In genomic region chr7:130455587-130456246, GRCm38 (mm10) we compare ENCODE assay signal across 16 mouse cellular contexts.
DNase-seq lines count a peak whose midpoint lies in the region; ATAC-seq and TF ChIP-seq lines count a peak whose summit lies in the region.
"Had no signal": no experiment of that assay in that cellular context is flagged by ENCODE, and none has a peak within 500 bp of the region (broad histone marks: within the 10 kb centered on the region; RNA-seq: fewer than 3 reads in every experiment).

No protein-coding gene starts in this region.

- peak overlapping the region; percentile 27 to 58; a peak in 2 of 4 replicates for H3K27ac ChIP-seq in heart, embryonic 14.5 days (replicated peaks in 1 of 2; ENCODE audit: control insufficient read depth in 1 of 2, insufficient read depth in 1 of 2, low read depth in 2 of 2, low read length in 2 of 2)
- H3K27ac ChIP-seq in heart, embryonic 10.5 days: no peak overlapping the region
- peak overlapping the region; percentile 29; the same call in 1 of the 2 replicates for H3K27ac ChIP-seq in left cerebral cortex, adult 2 months
- peak overlapping the region; percentile 16; the same call in 1 of the 2 replicates for H3K27ac ChIP-seq in embryonic facial prominence, embryonic 13.5 days
- peak overlapping the region; percentile 72; the same call in 1 of the 2 replicates for H3K27ac ChIP-seq in limb, embryonic 13.5 days
- H3K27ac ChIP-seq: embryonic facial prominence, embryonic 15.5 days; liver, embryonic 13.5 days had no signal

- H3K4me3 ChIP-seq in heart, embryonic 14.5 days (ENCODE audit: control insufficient read depth in 1 of 2, insufficient read depth in 1 of 2, low read depth in 1 of 2, low read length in 2 of 2): no peak overlapping the region
- H3K4me3 ChIP-seq in heart, embryonic 10.5 days: no peak overlapping the region
- no peak overlapping the region for H3K4me3 ChIP-seq in left cerebral cortex, adult 2 months
- H3K4me3 ChIP-seq in embryonic facial prominence, embryonic 13.5 days: no peak overlapping the region
- H3K4me3 ChIP-seq in limb, embryonic 13.5 days: no peak overlapping the region
- H3K4me3 ChIP-seq: embryonic facial prominence, embryonic 15.5 days; liver, embryonic 13.5 days had no signal

- H3K9me3 ChIP-seq in heart, embryonic 14.5 days (ENCODE audit: control insufficient read depth, low read length): no peaks in the 10 kb centered on the region
- H3K9me3 ChIP-seq in heart, embryonic 10.5 days: no peaks in the 10 kb centered on the region
- no peaks in the 10 kb centered on the region for H3K9me3 ChIP-seq in embryonic facial prominence, embryonic 13.5 days
- H3K9me3 ChIP-seq in limb, embryonic 13.5 days: no peaks in the 10 kb centered on the region
- H3K9me3 ChIP-seq: embryonic facial prominence, embryonic 15.5 days; liver, embryonic 13.5 days had no signal

- ATAC-seq in heart, embryonic 14.5 days (ENCODE audit: insufficient number of reproducible peaks, insufficient read depth, low FRiP score, low read depth): no peak
- ATAC-seq in embryonic facial prominence, embryonic 13.5 days (ENCODE audit: insufficient number of reproducible peaks, insufficient read depth, low FRiP score, low TSS enrichment, low read depth): no peak
- peak; percentile 66; the same call in 1 of the 2 replicates for ATAC-seq in limb, embryonic 13.5 days (ENCODE audit: low FRiP score, low read depth)
- ATAC-seq: inflammation-experienced regulatory T-cells, adult 6 months; midbrain, embryonic 16.5 days had no signal

- 85% methylated on average over 4 of the region's 4 CpGs for WGBS in heart, embryonic 14.5 days
- 80% methylated on average over 4 of the region's 4 CpGs for WGBS in heart, embryonic 10.5 days
- WGBS in embryonic facial prominence, embryonic 13.5 days: 49% methylated on average over 4 of the region's 4 CpGs
- WGBS in limb, embryonic 13.5 days: 50% methylated on average over 4 of the region's 4 CpGs

- H3K4me2 ChIP-seq in heart, embryonic 14.5 days (ENCODE audit: low read length): no peak overlapping the region
- no peak overlapping the region for H3K4me2 ChIP-seq in embryonic facial prominence, embryonic 13.5 days
- no peak overlapping the region for H3K4me2 ChIP-seq in limb, embryonic 13.5 days (replicated peaks)
- H3K4me2 ChIP-seq: embryonic facial prominence, embryonic 15.5 days; liver, embryonic 13.5 days had no signal

- no peaks in the 10 kb centered on the region for H3K27me3 ChIP-seq in heart, embryonic 14.5 days (ENCODE audit: control insufficient read depth, insufficient read depth, low read length)
- no peaks in the 10 kb centered on the region for H3K27me3 ChIP-seq in heart, embryonic 10.5 days (ENCODE audit: insufficient read depth, poor library complexity, severe bottlenecking)
- H3K27me3 ChIP-seq in embryonic facial prominence, embryonic 13.5 days: no peaks in the 10 kb centered on the region
- no peaks in the 10 kb centered on the region for H3K27me3 ChIP-seq in limb, embryonic 13.5 days
- H3K27me3 ChIP-seq: embryonic facial prominence, embryonic 15.5 days; liver, embryonic 13.5 days had no signal

- peaks cover 41% of the 10 kb centered on the region for H3K36me3 ChIP-seq in heart, embryonic 14.5 days (ENCODE audit: control insufficient read depth, insufficient read depth, low read length)
- peaks cover 47% of the 10 kb centered on the region for H3K36me3 ChIP-seq in heart, embryonic 10.5 days
- peaks cover 52% of the 10 kb centered on the region for H3K36me3 ChIP-seq in embryonic facial prominence, embryonic 13.5 days
- peaks cover 42% of the 10 kb centered on the region for H3K36me3 ChIP-seq in limb, embryonic 13.5 days

- H3K9ac ChIP-seq in heart, embryonic 14.5 days (ENCODE audit: low read length): no peak overlapping the region
- no peak overlapping the region for H3K9ac ChIP-seq in embryonic facial prominence, embryonic 13.5 days
- H3K9ac ChIP-seq in limb, embryonic 13.5 days: no peak overlapping the region
- H3K9ac ChIP-seq: embryonic facial prominence, embryonic 15.5 days; liver, embryonic 13.5 days had no signal

- no peak for TF ChIP-seq CTCF in left cerebral cortex, adult 2 months (IDR thresholded peaks at IDR 0.05)

- no peak for DNase-seq in heart, embryonic 10.5 days (ENCODE audit: low spot score)
- no peak for DNase-seq in left cerebral cortex, adult 2 months (ENCODE audit: extremely low spot score in 1 of 2, low spot score in 2 of 2)
- DNase-seq in left cerebral cortex, postnatal 36 days (ENCODE audit: low spot score in 2 of 2): no peak
- no peak for DNase-seq in ovary, adult 18-20 months (ENCODE audit: low spot score)
- DNase-seq: adrenal gland, postnatal 25 days; cerebellum, adult 2 months; gastrocnemius, postnatal 10 days; kidney, adult 9 months; liver, embryonic 13.5 days; right cerebral cortex, adult 18-20 months had no signal

- H3K4me1 ChIP-seq in heart, embryonic 14.5 days (ENCODE audit: control insufficient read depth in 2 of 2, insufficient read depth in 2 of 2, low read length in 2 of 2): peaks cover 0 to 8% of the 10 kb centered on the region in 2 experiments; a peak in 2 of 4 replicates
- H3K4me1 ChIP-seq in heart, embryonic 10.5 days: no peaks in the 10 kb centered on the region; the same call in 1 of the 2 replicates
- H3K4me1 ChIP-seq in embryonic facial prominence, embryonic 13.5 days: no peaks in the 10 kb centered on the region
- H3K4me1 ChIP-seq in limb, embryonic 13.5 days: peaks cover 12% of the 10 kb centered on the region; the same call in 1 of the 2 replicates
- H3K4me1 ChIP-seq: embryonic facial prominence, embryonic 15.5 days; liver, embryonic 13.5 days had no signal

- intact Hi-C loops in left cerebral cortex, adult 2 months (cut with DNase I): no loop called here
- intact Hi-C loops in left cerebral cortex, postnatal 36 days (cut with DNase I): no loop called here
